Mouse (Mus musculus) common myeloid progenitor, adult 5-6 weeks (primary cell): Measurements from ENCODE around the gene Pfn2. TPM values are rescaled to one million over a fixed set of nuclear protein-coding genes. Genes with fewer than 3 reads are reported as not detected.
"Not testable (repeated sequence)": the region's sequence is repeated elsewhere in the genome, so short reads cannot be mapped to it uniquely, and the experiment has no call there.

Experiments
- ATAC-seq: replicated peaks from 2 replicates; pipeline ENCODE4 v1.8.0; 2016; ENCODE audit warnings: low read depth, mild to moderate bottlenecking, moderate TSS enrichment, inconsistent platforms; ENCODE audit not compliant: poor library complexity, severe bottlenecking
- total RNA-seq: library from RNA; stranded (forward); fragments of 200-1000, 187-1606 nt; gene quantifications from 2 replicates; pipeline ENCODE4 v1.2.3, GENCODE M21; 2017

The Pfn2 gene
- 0.39 and 0.41 TPM in 2 replicates for total RNA-seq

DNA sequence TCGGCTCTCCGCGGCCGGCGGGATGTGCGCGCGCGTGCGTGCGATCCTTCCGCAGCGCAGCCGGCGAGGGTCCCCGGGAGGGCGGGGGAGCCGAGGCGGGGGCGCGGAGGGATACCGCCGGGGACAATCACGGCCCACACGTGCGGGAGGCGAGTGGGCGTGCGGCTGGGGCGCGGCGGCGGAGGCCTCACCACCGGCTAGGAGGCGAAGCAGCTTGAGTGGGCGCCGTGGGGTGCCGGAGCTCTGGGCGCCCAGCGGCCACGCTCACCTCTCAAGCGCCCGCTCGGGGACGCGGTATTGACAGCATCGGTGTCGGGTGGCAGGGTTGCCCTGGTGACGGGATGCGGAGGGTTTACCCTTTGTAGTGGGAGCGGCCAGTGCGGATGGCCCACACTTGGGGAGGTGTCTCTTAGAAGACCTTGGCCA is at the start of gene Pfn2:
Gene Pfn2 (minus strand): TSS at position 320 of the 426 bp plus-strand sequence.
- peak; percentile 46 for ATAC-seq

DNA sequence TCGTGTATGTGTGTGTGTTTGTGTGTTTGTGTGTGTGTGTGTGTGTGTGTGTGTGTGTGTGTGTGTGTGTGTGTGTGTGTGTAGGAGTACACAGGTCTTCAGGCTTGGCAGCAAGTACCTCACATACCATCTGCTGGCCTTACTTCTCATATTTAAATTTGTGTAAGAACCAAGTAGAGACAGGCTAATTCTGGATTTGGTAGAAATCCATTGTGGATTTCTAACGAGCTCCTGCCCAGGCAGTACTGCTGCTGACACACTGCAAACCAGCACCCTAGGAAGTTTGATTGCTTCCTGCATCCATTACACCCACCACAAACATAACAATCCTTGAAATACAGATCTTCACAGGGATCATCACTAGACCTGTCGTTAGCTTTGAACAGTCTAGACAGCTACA is 35.1 kb upstream of the Pfn2 start:
- ATAC-seq, result no peak

DNA sequence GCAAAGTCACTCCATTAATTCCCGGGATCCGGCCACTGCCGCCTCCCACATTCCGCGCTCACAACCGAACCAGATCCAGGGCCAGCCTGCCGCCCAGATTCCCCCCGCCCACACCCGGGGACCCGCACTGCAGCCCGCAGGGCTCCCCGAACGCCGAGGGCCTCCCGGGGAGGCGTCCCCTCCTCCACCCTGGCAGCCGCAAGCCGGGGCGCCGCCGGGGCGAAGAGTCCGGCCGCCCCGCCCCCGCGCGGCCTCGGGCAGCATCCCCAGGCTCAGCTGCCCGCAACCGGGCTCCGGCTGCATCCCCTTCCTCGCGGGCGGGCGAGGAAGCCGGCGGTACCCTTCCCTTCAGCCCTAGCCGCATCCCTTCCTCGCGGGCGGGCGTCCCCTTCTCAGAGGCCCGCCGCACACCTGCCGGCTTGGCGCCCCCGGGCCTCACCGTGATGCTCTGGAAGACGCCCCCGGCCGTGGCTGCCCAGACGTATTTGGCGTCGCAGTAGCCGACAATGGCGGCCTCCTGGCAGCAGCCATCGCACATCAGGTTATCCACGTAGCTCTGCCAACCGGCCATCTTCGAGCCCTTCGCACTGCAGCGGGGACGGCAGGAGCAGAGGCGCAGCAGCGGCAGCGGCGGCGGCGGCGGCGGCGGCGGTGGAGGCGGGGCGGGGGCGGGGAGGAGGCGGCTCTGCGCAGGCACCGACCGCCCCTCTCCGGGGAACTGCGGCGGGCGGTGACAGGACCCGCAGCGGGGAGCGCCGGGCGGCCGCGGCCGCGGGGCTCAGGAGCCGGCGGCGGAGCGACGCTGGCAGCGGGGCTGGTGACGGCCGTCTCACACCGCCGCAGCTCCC is 743 bp downstream of the Pfn2 start:
- peak; percentile 54 for ATAC-seq

DNA sequence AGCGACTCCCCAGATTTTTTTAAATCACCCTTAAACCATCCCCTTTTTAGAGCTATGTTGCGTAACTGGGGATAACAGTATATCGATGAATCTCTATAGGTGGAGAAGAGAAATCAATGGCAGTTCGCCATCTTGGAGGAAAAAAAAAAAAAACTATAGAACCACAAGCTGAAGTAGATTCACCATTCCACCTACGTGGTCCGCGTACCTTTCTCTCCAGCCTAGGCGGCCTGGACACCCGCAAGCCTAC is 1.3 kb downstream of the Pfn2 start:
- no peak for ATAC-seq

DNA sequence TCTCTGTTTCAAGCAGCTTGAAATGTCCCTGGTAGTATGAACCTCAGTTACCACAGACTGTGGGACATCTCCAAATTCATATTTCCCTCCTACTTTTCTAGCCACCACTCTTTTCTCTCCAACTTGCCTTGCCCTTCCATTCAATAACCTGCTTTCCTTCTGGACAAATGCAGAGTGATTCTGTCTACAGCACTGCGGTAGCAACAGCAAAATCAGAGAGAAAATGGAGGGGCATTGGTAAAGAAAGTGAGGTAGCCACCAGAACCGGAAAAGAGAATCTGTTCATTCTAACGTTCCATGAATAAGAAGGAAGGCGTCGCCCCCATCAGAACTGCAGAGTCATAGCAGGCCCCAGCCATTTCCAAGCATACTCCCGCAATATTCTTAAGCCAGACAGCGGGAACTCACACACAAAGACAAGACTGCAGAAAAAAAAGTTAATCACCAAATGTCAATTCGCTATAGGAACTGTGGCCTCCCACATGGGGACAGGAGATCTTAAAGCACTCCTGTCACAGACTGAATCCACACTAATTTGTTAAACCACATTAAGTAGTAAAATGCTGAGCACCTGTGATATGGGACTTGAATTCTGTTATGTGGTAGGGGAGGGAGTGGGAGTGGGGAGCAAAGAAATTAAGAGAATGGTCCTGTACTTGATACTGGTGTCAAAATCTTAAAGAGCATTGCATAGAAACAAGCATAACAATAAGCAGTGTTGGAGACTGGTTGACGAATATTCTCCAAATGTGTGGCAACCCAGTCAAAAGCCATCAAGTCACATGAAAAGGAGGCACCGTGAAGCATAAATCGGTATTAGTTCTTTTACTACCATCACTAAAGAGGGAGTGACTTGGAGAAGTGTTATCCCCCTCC is 1.9 kb downstream of the Pfn2 start:
- ATAC-seq, result no peak

DNA sequence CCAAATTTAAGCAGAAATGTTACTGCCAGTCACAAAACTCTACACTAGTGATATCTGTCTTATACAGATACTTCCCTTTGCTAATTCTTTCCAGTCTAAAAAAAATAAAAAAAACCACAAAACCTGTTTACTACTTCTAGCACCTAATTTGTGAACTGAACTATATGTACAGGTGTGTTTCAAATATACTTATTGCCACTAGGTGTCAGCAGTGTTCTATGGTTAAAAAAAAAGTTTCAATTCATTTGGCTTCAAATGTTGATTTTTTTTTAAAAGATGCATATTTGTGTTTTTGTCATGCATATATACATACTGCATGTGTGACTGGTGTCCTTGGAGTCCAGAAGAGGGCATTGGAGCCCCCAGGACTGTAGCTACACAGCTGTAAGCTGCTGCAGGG is 4.1 kb downstream of the Pfn2 start:
- peak; percentile 16; the same call in 1 of the 2 replicates for ATAC-seq

DNA sequence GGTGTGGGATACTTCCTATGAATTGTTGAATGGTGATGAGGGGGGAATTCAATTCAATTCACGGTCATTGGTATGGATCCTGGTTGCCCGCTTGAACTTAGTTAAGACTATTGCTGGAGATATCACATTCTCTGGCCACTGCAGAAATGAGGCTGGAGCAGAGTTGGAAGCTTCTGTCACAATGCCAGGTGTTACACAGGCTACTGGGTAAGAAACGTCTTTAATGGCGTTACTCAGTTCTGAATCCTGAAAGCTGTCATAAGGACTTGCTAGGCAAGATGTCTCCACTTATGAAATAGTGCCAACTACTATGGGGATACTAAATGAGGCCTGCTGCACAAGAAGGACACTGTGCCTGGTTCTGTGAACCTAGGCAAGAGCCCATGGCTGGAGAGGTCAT is 11.0 kb downstream of the Pfn2 start:
- ATAC-seq, result no peak

DNA sequence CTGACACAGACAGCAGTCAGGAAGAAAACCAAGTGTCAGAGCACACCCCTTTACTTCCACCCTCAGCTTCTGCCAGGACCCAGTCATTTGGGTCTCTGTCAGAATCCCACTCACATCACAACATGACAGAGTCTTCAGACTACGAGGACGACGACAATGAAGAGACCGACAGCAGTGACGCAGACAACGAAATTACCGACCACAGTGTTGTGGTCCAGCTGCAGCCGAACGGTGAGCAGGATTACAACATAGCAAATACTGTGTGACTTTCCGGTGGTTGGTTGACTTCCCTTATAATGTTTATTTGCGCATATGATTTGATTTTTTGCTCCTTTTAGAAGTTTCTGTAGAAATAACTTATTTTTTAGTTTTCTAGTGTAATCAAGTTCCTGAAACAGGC is 14.3 kb downstream of the Pfn2 start:
- ATAC-seq, result no peak

DNA sequence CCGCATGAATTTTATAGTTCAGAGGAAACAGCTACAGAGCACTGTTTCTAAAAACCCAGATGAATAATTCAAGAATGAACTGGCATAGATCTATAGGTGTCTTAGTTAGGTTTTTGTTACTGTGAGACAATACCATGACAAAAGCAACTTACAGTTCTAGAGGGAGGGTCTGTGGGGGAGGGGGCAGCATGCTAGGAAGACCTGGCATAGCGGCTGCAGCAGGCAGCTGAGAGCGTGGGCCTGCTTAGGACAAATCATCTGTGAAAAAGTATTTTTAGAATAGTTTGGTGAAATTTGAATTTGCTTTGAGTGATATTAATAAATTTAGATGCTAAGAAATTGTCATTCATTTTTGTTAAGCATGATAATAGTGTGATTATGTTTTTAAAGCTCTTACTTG is 22.0 kb downstream of the Pfn2 start:
- ATAC-seq, result no peak

DNA sequence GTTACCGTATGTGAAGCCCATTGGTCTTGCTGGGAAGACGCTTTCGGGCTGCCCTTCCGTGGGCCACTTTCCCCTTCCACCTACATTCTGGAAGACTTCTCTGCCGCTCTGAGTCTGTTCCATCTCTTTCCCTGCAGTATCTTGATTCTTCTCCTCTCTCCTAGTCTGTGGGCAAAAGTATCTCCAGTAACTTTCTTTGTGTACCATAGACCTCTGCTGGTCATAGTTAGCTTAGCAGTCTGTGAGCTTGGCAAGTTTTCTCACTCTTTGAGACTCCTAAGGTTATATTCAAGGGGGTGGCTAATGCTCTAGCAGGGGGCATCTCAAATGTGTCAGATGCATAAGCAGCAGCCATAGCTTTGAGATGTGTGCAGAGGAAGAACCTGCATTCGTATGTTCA is 32.4 kb downstream of the Pfn2 start:
- ATAC-seq, result peak; percentile 73

DNA sequence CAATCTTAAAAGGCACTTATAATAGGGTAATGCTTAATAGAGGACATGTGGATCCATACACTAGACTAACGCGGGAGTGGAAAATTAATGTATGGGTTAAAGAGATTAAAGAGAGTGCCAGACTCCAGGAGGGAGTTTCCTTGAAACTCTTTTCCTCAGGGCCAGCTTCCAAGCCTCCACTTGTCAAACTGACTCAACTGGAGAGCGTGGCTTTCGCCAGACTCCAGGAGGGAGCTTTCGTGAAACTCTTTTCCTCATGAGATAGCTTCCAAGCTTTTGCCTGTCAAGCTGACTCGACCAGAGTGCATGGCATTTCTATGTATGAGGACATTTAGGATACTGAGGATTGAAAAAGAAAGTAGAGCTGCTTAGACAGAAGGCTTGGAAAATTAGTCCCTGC is 52.8 kb downstream of the Pfn2 start:
- ATAC-seq, result not testable (repeated sequence)

Other genes starting within 250 kb of the Pfn2 start
- gene Commd2, start 196.4 kb downstream of the Pfn2 start, total RNA-seq, result 17.9 and 24.4 TPM in 2 replicates
- not detected in 2 replicates for gene Ankub1, start 155.3 kb downstream of the Pfn2 start, total RNA-seq
- gene Rnf13, start 112.0 kb downstream of the Pfn2 start, total RNA-seq, result 59.4 and 61.1 TPM in 2 replicates